Mouse (Mus musculus) stomach, postnatal 0 days (tissue): ENCODE measurements at regions not wholly inside any gene's neighbourhood (a gene's known extent, or its start where the extent isn't known, plus 50 kb on each side); places are given as distances from the start of the nearest gene placed in this dataset.

Source experiments
- CTCF ChIP-seq: IDR thresholded peaks from 2 replicates; pipeline ENCODE4 v1.5.1; 2016; ENCODE audit warnings: antibody characterized with exemption, low read depth, mild to moderate bottlenecking, moderate library complexity
- EP300 ChIP-seq: optimal IDR thresholded peaks from 2 replicates; pipeline ENCODE3; 2016; ENCODE audit warnings: antibody characterized with exemption

DNA sequence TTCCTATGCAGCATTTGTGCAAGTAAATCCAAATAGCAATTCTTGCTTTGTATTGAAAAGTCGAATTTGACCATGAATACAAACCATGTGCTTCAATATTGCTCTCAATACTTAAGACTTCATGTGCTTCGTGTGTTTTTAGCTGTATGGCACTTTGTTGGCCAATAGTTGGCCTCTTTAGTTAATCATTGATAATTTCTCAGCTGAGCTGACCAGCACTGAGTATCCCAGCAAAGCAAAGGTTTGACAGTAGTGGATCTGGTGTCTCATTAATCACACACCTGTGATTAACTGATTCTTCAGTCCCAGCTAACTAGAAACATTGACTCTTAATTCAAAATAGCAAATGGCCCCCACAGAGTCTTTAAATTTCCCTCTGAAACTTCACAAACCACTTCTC, 102.0 kb upstream of the Apob start:
- TF ChIP-seq CTCF (no peak), EP300 (no peak)
